Mouse (Mus musculus): ENCODE measurements around the gene Zfp82.

GRCm38 (mm10) chr7:30027331-30027730, 45.4 kb downstream of the Zfp82 start:
- TF ChIP-seq EP300 (IDR thresholded peaks at IDR 0.05): no peak
- TF ChIP-seq CTCF (IDR thresholded peaks at IDR 0.05): no peak
